Mouse (Mus musculus): ENCODE results near the gene Slc44a2. TPM values are rescaled to one million over a fixed set of nuclear protein-coding genes. Genes with fewer than 3 reads are reported as not detected.

The Slc44a2 gene
- total and polyA plus RNA-seq, 3 experiments = 22.1 to 62.9 (median 36.5) TPM

GRCm38 (mm10) chr9:21288404-21289336 lies 31.8 kb upstream of the Slc44a2 start:
- peak overlapping the region in 1 of 3 experiments; percentile 78 for H3K4me3 ChIP-seq (replicated peaks in 1 of 3; ENCODE audit: low read depth in 2 of 3, low read length in 2 of 3, poor library complexity in 1 of 3)
- peaks cover 18 to 29% of the 10 kb centered on the region in 2 experiments for H3K36me3 ChIP-seq (replicated peaks in 1 of 2; ENCODE audit: control insufficient read depth in 1 of 2, insufficient read depth in 1 of 2, low read length in 1 of 2)
- in situ Hi-C loops (cut with MboI; ENCODE audit: low pct_ligation_motif_present, low pct_unique_long_range_greater_than_20kb, low sequenced_read_pairs) (no loop called here), dilution Hi-C loops (cut with MboI; ENCODE audit: extremely low pct_ligation_motif_present, extremely low pct_unique_long_range_greater_than_20kb, low sequenced_read_pairs) (no loop called here)
- H3K27me3 ChIP-seq (replicated peaks) = peaks cover 4% of the 10 kb centered on the region
- peak overlapping the region; percentile 97 for H3K27ac ChIP-seq (ENCODE audit: insufficient read depth, low read depth)
- peak; percentile 61 for DNase-seq (ENCODE audit: extremely low read depth)
- peaks cover 9 to 49% of the 10 kb centered on the region in 2 experiments for H3K4me1 ChIP-seq (ENCODE audit: control insufficient read depth in 1 of 2, insufficient read depth in 2 of 2)
- peak overlapping the region; percentile 18 for H3K4me2 ChIP-seq (ENCODE audit: insufficient read depth, low read depth, poor library complexity, severe bottlenecking)
- no peak overlapping the region; the same call in 1 of the 2 replicates for H3K9ac ChIP-seq (ENCODE audit: insufficient read depth, low read depth)
- peaks cover 23% of the 10 kb centered on the region for H3K79me2 ChIP-seq (replicated peaks; ENCODE audit: control insufficient read depth, extremely low read depth, insufficient read depth, poor library complexity, severe bottlenecking)
- TF ChIP-seq RCOR1 (conservative IDR thresholded peaks at IDR 0.05; ENCODE audit: low read depth, low read length) = no peak
- no peak for TF ChIP-seq SMC3 (IDR thresholded peaks at IDR 0.05; ENCODE audit: low read depth, low read length)
- 0 out of 2 replicates have a peak, but pooled peaks have one; percentile 2 for TF ChIP-seq BHLHE40 (IDR thresholded peaks at IDR 0.05; ENCODE audit: low read depth, low read length)
- 0 out of 2 replicates have a peak, but pooled peaks have one; percentile 17 for TF ChIP-seq JUN (IDR thresholded peaks at IDR 0.05; ENCODE audit: insufficient read depth, low read depth, low read length)
- TF ChIP-seq ETS1 (conservative IDR thresholded peaks at IDR 0.05; ENCODE audit: low read depth, low read length) = 0 out of 2 replicates have a peak, but pooled peaks have one; percentile 37
- no peak for TF ChIP-seq NELFE (IDR thresholded peaks at IDR 0.05; ENCODE audit: low read depth, low read length)
- H3K9me3 ChIP-seq (replicated peaks; ENCODE audit: low read length) = no peaks in the 10 kb centered on the region

- DNase-seq (ENCODE audit: extremely low read depth) = no peak
- Histone ChIP-seq H3K9ac (ENCODE audit: insufficient read depth, low read depth) (no peak overlapping the region), H3K9me3 (replicated peaks; ENCODE audit: low read length) (no peaks in the 10 kb centered on the region), H3K4me3 (replicated peaks in 1 of 3; ENCODE audit: low read depth in 2 of 3, low read length in 2 of 3, poor library complexity in 1 of 3) (peak overlapping the region in 1 of 3 experiments; percentile 16), H3K4me1 (ENCODE audit: control insufficient read depth in 1 of 2, insufficient read depth in 2 of 2) (peaks cover 9 to 49% of the 10 kb centered on the region in 2 experiments), H3K79me2 (replicated peaks; ENCODE audit: control insufficient read depth, extremely low read depth, insufficient read depth, poor library complexity, severe bottlenecking) (peaks cover 23% of the 10 kb centered on the region), H3K27ac (ENCODE audit: insufficient read depth, low read depth) (no peak overlapping the region), H3K36me3 (replicated peaks in 1 of 2; ENCODE audit: control insufficient read depth in 1 of 2, insufficient read depth in 1 of 2, low read length in 1 of 2) (peaks cover 14 to 23% of the 10 kb centered on the region in 2 experiments), H3K4me2 (ENCODE audit: insufficient read depth, low read depth, poor library complexity, severe bottlenecking) (peak overlapping the region; percentile 4; the same call in 1 of the 2 replicates), H3K27me3 (replicated peaks) (peaks cover 4% of the 10 kb centered on the region)
- dilution Hi-C loops (cut with MboI; ENCODE audit: extremely low pct_ligation_motif_present, extremely low pct_unique_long_range_greater_than_20kb, low sequenced_read_pairs) (no loop called here), in situ Hi-C loops (cut with MboI; ENCODE audit: low pct_ligation_motif_present, low pct_unique_long_range_greater_than_20kb, low sequenced_read_pairs) (no loop called here)
- no peak for TF ChIP-seq CTCF (conservative IDR thresholded peaks at IDR 0.05 in 1 of 2, IDR thresholded peaks at IDR 0.05 in 1 of 2; ENCODE audit: low read depth in 2 of 2, low read length in 2 of 2)
Observed at GRCm38 (mm10) chr9:21289337-21289671, 31.2 kb upstream of the Slc44a2 start.

GRCm38 (mm10) chr9:21290589-21290988 lies 29.9 kb upstream of the Slc44a2 start:
- Histone ChIP-seq H3K4me3 (replicated peaks in 1 of 3; ENCODE audit: low read depth in 2 of 3, low read length in 2 of 3, poor library complexity in 1 of 3) (peak overlapping the region; percentile 68 to 82 (median 74)), H3K27me3 (replicated peaks) (peaks cover 5% of the 10 kb centered on the region), H3K9me3 (replicated peaks; ENCODE audit: low read length) (no peaks in the 10 kb centered on the region), H3K9ac (ENCODE audit: insufficient read depth, low read depth) (peak overlapping the region; percentile 49), H3K27ac (ENCODE audit: insufficient read depth, low read depth) (peak overlapping the region; percentile 17), H3K4me1 (ENCODE audit: control insufficient read depth in 1 of 2, insufficient read depth in 2 of 2) (peaks cover 9 to 37% of the 10 kb centered on the region in 2 experiments), H3K4me2 (ENCODE audit: insufficient read depth, low read depth, poor library complexity, severe bottlenecking) (peak overlapping the region; percentile 4), H3K79me2 (replicated peaks; ENCODE audit: control insufficient read depth, extremely low read depth, insufficient read depth, poor library complexity, severe bottlenecking) (peaks cover 23% of the 10 kb centered on the region), H3K36me3 (replicated peaks in 1 of 2; ENCODE audit: control insufficient read depth in 1 of 2, insufficient read depth in 1 of 2, low read length in 1 of 2) (peaks cover 3 to 10% of the 10 kb centered on the region in 2 experiments)
- dilution Hi-C loops (cut with MboI; ENCODE audit: extremely low pct_ligation_motif_present, extremely low pct_unique_long_range_greater_than_20kb, low sequenced_read_pairs) = no loop called here
- peak; percentile 29 for DNase-seq (ENCODE audit: extremely low read depth)
- 0 out of 2 replicates have a peak, but pooled peaks have one; percentile 49 for TF ChIP-seq UBTF (IDR thresholded peaks at IDR 0.05; ENCODE audit: low read depth, low read length)
- peak; percentile 57; the same call in 1 of the 2 replicates for TF ChIP-seq CHD2 (IDR thresholded peaks at IDR 0.05; ENCODE audit: low read length)
- peak; percentile 12; the same call in 1 of the 2 replicates for TF ChIP-seq TCF12 (IDR thresholded peaks at IDR 0.05; ENCODE audit: low read depth, low read length)
- TF ChIP-seq POLR2AphosphoS2 (IDR thresholded peaks at IDR 0.05; ENCODE audit: low read depth, low read length) = no peak
- no peak for TF ChIP-seq SIN3A (IDR thresholded peaks at IDR 0.05; ENCODE audit: low read length)
- TF ChIP-seq ELF1 (IDR thresholded peaks at IDR 0.05; ENCODE audit: low read depth, low read length) = no peak
- TF ChIP-seq PAX5 (IDR thresholded peaks at IDR 0.05; ENCODE audit: low read length) = no peak
- no peak for TF ChIP-seq NRF1 (IDR thresholded peaks at IDR 0.05; ENCODE audit: low read depth, low read length)
- in situ Hi-C loops (cut with MboI; ENCODE audit: low pct_ligation_motif_present, low pct_unique_long_range_greater_than_20kb, low sequenced_read_pairs) = no loop called here

Measured in CH12.LX (cell line).